Mouse (Mus musculus) left cerebral cortex, postnatal 25 days (tissue): ENCODE results near the gene Rpl37. TPM values are rescaled to one million over a fixed set of nuclear protein-coding genes. Genes with fewer than 3 reads are reported as not detected.
A peak's percentile ranks its signal among the peaks of the same experiment; 100 is the strongest.
"Not testable (repeated sequence)": the region's sequence is repeated elsewhere in the genome, so short reads cannot be mapped to it uniquely, and the experiment has no call there.

Source experiments
- DNase-seq, 2 experiments: peaks; one replicate each; pipeline ENCODE4 v3.0.0; 2022; ENCODE audit warnings: low spot score in 2 of 2, mixed read lengths in 1 of 2
- intact Hi-C: fragments of 180-260 bp; cut with DNase I; formaldehyde crosslinking; loops from one replicate; pipeline ENCODE4 v1.15.1; 2025
- total RNA-seq, 2 experiments: library from RNA; stranded (reverse); gene quantifications; 2 replicates each; pipeline ENCODE4 v1.2.3; 2021

The Rpl37 gene
- total RNA-seq, 2 experiments from 2014 or later = 237 to 247 TPM

DNA sequence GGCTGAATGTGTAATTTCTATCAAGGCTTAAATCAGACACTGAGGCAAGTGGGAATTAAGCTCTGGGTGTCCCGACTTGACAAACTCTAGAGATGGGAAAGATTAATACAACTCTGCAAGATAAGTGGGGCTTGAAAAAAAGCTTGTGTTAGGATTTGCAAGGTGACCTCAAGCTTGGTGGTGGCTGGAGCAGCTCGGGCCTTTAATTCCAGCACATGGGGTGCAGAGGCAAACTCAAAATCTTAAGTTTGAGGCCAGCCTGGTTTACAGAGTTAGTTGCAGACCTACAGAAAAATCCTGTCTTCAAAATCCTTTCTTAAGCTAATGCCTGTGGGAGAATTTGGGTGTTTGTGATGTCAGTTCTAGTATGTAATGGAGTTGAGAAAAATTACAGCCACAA is 2.7 kb downstream of the Rpl37 start:
- intact Hi-C loops = no loop called here
- no peak for DNase-seq

DNA sequence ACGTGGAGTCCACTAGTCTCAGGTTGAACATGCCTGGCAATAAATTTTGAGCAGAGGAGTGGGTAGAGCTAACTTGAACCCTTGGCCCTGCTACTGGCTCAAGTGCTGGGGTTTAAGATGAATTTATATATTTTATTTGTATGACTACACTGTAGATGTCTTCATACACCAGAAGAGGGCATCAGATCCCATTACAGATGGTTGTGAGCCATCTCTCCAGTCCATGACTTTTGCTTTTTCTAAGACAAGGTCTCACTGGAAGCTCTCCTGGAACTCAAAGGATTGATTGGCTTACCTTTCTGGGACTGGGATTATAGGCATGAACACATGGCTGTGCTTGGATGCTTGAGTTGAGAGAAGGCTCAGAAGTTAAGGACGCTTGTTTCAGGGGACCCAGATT is 3.3 kb downstream of the Rpl37 start:
- intact Hi-C loops = no loop called here
- DNase-seq = no peak

DNA sequence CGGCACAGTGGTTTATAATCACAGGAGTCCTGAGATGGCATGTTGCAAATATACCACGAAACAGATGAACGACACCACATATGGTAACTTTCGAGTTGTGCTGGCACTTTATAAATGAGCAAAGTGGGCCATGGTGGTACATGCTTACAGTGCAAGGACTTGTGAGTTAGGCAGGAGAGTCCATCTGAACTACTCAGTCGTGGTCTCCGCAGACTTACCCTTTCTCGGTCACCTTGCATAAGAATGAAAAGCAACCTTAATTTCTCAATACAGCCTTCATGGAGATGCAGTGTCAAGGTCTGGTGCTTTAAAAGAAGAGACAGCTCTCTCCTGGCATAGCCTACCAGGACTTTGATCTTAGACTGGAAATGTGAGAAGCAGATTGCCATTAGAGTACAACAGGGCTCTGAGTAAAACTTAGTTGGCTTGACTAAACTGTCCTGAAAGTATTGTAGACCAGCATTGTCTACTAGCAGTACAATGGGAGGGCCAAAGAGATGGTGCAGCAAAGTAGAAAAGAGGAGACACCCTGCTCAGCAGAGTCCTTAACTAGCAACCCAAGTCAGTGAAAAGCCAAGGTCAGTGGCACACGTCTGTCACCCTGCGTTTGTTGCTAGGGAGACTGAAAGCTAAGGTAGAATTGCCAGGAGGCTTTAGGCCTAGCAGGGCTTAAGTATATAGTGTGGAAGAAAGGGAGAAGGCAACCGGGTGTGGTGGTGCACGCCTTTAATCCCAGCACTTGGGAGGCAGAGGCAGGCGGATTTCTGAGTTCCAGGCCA is 5.3 kb downstream of the Rpl37 start:
- intact Hi-C loops = no loop called here
- no peak for DNase-seq

DNA sequence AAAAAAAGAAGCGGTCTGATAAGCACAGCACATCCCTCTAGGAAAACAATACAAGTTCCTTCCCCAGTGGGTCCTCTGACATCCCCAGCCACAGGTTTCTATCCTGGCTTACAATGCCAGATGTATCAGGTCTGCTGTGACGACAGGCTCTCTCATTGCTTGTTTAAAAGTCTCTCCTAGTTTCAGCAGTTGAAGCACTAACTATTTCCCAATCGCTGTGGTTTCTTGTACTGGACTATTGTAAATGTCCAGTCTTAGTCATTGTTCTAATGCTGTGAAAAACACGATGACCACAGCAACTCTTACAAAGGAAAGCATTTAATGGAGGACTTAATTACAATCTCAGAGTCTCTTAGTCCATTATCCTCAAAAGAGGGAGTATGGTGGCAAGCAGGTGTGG is 10.0 kb downstream of the Rpl37 start:
- intact Hi-C loops = no loop called here
- DNase-seq = no peak

DNA sequence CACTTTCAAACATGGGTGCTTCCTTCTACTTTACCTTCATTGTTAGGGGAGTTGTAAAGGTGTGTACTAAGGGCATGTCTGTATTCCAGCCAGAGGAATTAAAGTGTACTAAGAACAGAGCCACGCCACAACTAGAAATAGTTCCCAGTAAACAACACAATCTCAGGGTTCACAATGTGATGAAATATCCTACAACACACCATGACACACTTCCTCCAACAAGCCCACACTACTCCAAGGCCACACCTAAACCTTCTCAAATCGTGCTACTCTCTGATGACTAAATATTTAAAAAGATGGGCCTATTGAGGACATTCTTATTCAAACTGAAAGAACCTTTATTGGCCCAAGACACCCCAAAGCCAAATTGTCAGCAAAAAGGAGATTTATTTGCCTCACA is 11.0 kb downstream of the Rpl37 start:
- DNase-seq = no peak
- intact Hi-C loops = no loop called here

DNA sequence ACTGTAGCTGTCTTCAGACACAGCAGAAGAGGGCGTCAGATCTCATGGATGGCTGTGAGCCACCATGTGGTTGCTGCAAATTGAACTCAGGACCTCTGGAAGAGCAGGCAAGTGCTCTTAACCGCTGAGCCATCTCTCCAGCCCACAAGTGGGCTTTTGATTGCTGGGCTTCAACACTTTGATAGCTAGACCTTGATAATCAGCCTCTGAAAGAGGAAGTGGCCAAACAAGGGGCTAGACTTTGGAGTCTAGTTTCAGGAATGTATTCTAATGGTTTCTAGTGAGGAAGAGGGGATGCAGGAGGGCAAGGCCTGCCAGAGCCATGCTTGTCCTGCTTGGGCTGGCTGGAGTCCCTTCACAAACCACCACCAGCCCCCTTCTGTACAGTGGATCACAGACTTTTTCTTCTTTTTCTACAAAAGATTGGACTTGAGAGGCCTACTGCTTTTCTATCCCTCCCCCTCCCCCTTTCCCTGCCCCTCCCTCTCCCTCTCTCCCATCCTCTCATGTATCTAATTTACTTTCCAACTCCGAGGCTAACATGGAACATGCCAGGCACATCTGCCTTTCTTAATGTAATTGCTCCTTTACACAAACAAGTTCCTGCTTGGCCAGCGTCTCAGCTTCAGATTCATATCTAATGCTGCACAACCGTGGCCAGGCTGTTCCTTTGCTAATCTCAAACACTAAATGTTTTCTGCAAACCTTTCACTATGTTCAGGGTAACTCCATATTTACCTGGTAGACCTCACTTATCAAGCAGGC is 11.9 kb downstream of the Rpl37 start:
- intact Hi-C loops = no loop called here
- no peak for DNase-seq

DNA sequence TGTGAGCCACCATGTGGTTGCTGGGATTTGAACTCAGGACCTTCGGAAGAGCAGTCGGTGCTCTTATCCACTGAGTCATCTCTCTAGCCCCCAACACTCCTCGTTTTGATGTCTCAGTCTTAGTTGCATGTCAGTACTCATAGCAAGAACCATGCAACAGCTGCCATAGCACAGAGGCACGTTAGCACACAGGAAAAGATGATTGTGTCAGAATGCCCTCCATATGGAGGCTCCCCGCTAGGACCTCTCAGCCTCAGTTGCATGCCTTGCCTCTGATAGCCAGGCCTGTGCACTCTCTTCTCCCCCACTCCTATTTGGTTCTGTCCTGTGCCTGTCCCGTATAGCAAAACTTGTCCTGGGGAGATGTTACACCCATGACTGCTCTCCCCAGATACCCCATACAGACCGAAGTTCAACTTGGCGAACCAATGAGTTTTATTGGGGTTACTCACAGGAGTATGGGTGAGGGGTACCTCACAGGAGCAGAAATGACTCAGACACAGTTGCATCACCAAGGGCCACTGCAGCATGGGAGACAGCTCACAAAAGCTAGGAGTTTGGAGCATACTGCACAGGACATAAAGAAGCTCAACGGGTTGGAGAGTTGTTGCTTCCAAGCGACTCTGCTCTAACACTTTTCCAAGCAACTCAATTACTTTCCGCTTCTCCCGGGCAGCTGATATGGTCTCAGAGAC is 12.8 kb downstream of the Rpl37 start:
- no peak for DNase-seq
- intact Hi-C loops = no loop called here

DNA sequence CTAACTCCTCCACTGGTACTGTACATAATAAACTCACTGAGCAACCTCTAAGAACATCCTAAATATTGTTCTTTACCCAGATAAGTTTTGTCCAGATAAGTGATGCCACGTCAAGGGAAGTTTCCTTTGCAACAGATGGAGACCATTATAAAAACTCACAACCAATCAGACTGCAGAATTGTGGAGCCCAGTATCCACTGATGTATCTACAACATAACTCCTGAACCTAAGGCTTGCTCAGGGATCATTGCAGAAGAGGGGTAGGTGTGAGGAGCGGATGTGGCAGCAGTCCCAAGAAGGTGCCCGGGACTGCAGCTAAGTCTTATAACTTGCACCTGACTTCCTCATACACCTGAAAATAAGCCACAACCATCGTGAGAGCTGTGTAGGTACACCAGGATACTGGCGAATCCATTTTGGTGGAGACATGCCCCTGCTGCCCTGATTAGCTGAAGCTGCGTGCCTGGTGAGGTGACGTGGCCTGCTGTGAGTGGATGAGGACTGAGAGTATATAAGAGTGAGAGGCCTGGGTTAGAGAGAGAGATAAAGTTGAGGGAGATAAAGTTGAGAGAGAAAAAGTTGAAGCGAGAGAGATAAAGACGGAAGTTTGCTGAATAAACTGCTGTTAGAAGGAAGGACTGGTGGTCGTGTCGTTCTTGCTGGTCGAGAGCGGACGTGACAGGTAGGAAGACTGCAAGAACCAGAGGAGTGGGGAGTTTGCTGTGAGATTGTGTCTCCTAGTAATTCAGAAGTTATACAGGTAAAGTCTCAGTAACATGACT is 14.6 kb downstream of the Rpl37 start:
- intact Hi-C loops, DNase-seq: not testable (repeated sequence)

DNA sequence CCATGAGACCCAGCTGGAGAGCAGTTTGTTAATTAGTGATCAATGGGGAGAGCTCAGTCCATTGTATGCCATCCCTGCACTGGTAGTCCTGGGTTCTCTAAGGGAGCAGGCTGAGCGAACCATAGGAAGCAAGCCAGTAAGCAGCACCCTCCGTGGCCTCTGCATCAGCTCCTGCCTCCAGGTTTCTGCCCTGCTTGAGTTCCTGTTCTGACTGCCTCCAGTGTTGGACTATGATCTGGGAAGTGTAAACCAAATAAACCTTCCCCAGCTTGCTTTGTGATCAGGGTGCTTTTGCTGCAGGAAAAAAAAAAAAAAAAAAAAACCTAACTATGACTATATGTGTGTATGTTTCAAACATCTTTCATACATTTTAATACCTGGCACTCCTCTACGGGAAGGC is 16.9 kb downstream of the Rpl37 start:
- DNase-seq = no peak
- intact Hi-C loops = no loop called here

DNA sequence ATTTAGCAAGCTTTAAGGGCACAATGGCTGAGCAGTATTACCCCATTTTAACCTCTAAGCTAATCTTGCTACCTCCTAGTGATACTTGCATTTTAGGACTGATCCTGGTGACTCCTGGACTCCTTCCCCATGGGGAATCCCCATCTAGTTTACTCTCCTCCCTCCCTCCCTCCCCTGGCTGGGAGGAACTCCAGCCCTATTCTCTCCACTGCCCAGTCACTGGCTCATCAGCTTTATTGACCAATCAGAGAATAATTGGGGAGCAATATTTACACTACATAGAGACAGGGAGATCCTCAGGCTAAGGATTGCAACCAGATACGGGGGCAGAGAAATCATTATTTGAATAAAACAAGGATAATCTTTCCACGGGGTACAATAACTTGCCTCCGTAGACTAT is 17.7 kb downstream of the Rpl37 start:
- intact Hi-C loops = no loop called here
- DNase-seq = no peak

DNA sequence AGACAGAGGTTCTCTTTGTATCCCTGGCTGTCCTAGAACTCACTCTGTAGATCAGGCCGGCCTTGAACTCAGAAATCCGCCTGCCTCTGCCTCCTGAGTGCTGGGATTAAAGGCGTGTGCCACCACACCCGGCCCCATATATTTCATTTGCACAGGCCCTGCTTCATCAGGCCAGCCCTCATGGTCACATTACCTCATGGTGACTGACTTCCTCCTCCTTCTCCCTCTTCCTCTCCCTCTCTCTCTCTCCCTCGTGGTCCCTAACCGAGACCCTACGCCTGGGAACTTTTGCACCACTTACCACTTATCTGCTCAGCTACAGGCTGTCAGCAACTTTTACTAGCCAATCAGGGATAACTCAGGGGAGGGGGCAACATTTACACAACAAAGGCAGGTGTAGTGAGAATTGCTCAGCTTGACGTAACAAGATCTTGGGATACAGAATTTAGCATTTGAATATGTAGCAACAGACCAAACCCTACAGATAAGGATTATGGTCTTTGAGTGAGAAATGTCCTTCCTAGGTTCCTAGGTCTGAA is 18.6 kb downstream of the Rpl37 start:
- DNase-seq = no peak
- intact Hi-C loops = no loop called here

DNA sequence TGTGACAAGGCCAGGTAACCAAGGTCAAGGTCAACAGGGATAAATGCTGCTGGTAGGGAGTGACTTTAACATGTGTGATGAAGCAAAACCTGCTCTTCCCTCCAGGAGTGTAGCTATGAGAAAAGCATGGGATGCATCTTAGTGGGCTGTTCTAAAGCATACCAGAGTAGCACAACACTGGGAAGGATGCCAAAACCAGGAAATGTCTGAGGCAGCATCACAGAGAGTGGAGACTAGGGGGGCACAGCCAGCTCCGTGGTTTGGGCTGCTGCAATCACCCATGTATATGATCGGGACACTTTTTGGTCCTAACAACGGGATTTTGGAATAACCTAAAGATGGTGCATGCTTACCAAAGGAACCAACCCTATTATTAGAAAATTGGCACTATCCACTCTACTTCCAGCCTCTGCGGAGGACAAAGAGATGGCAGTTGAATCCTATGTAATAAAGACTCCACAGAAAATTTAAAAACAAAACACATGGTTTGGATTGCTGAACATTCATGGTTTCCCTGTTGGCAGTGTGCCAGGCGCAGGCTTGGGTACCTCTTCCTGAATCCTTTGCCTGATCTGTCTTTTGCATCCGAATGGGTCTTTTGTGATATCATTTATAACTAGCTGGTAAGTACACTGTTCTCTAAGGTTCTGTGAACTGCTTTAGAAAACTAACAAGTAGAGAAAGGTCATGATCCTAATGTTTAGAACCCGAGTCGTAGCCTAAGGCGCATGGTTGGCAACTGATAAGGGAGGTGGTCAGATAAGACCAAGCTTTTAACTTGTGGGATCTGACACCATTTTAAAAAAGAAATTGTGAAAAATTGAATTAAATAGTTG is 21.8 kb downstream of the Rpl37 start:
- DNase-seq = no peak
- intact Hi-C loops = no loop called here

DNA sequence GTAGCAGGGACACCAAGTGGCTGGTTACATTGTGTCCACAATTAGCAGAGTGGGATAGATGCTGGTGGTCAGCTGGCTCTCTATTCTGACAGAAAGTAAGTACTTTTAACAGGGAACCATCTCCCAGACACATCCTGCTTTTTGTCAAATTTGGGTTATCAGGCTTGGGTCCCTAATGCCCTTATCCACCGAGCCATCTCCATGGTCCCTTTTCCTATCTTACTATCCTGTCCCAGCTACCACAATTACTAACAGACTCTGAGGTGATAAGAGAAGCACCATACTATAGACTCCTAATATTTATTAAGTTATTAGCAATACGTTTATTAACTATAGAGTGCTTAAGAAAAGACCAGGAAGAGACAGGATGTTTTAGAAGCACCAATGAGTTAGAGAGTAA is 22.9 kb downstream of the Rpl37 start:
- DNase-seq = no peak
- intact Hi-C loops = no loop called here

DNA sequence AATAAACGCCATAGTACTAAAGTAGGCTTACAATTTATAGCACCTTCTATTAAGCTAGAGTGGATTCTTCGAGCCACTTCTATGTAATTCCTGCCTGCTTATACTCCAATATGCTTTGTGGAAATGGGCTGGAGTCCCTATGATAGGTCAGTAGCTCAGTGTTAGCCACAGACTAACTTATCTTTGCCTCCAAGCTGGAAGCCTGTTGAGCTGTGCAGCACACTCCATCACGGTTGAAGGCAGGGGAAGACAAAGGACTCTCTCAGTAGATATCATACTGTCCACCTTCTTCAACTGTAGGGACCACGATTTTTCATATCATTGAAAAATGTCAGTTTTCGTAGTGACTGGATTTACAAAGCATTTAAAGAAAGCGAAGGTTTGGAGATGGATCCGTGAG is 23.4 kb downstream of the Rpl37 start:
- DNase-seq = no peak
- intact Hi-C loops = no loop called here

DNA sequence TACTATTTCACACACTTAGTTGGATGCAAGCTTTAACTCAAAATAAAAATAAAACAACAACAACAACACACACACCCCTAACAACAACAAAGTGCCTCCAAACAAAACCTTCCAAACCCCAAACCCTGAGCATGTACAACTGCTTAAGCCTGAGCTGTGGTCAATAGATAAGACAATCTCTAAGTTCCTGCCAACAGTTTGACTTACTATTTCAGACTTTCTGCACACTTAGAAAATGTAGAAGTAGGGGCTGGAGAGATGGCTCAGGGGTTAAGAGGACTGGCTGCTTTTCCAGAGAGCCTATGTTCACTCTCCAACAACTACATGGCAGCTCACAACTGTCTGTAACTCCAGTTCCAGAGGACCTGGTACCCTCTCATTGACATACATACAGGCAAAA is 23.9 kb downstream of the Rpl37 start:
- no peak for DNase-seq
- intact Hi-C loops = no loop called here

DNA sequence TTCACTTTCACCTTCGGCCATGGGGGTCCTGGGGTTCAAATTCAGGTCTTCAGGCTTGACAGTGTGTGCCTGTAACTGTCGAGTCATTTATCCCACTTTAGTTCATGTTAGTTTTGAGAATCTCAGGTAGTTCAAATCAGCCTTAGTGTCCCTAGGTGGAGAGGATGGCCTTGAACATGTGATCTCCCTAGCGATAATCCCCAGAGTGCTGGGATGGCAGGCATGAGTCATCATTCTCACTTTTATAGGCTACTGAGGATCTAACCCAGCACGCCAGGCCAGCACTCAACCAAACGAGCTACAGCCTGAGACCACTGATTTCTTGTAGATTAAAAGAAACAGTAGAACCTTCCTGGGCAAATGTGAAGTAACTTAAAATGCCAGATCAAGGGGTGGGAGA is 25.6 kb downstream of the Rpl37 start:
- no peak for DNase-seq
- intact Hi-C loops = loop anchor here (2.0 kb wide), 1 partner anchor 25 kb away; the partner anchor contains the start of gene Rpl37

DNA sequence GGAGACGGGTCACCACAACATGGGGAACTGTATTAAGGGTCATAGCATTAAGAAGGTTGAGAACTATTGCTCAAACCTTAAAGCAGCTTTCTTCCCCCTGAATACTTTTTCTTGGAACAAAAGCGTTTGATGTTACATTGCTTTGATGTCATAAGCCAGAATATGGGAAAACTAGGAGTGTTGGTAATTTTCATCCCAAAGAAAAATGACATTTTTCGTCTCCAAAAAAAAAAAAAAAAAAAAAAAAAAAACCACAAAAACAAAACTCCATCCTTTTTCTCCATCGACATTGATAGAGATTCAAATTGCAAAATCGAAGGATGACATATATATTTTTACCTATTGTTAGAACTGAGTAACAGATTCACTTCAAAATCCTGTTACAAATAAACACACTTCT is 26.3 kb downstream of the Rpl37 start:
- intact Hi-C loops = loop anchor here (2.0 kb wide), 1 partner anchor 26 kb away; the partner anchor contains the start of gene Rpl37
- no peak for DNase-seq

DNA sequence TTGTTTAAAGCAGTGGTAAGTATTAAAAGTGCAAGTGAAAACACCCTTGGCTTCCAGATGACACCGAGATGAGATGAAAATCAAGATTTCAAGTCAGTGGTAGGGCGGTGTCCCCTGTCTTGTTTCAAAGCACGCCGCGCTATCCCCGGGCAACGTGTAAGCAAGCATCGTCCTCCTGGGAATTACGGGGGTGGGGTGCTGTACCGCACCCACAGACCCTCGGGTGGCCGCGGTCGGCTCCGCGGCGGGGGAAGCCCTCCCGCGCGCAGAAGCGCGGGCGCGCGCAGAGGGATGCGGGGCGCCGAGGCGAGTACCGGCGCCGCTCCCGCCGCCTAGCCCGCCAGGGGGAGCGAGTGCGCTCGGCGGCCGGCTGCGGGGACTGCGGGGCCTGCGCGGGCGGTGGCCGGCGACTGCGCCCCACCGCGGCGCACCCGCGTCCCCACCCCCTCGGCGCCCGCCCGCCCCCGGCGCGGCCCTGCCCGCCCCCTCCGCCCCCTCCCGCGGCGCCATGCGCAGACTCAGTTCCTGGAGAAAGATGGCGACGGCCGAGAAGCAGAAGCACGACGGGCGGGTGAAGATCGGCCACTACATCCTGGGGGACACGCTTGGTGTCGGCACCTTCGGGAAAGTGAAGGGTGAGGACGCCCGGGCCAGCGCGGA is 27.0 kb downstream of the Rpl37 start, which contains the start of gene Prkaa1:
Gene Prkaa1, plus strand, starts transcription at position 501 of the 660 bp plus-strand sequence.
- DNase-seq = peak; percentile 49 to 74
- intact Hi-C loops = loop anchor here (2.0 kb wide), 2 partner anchors 27 to 41 kb away; partner anchors contain the start of genes Rpl37 and Ttc33
